Mouse (Mus musculus) CH12.LX (cell line): Measurements from ENCODE around the gene Rasa3. TPM values are rescaled to one million over a fixed set of nuclear protein-coding genes. Genes with fewer than 3 reads are reported as not detected.

Source experiments
- DNase-seq: peaks from one replicate; pipeline ENCODE4 v3.0.0-alpha.2; 2013; ENCODE audit errors: extremely low read depth
- H3K27ac ChIP-seq: 2 replicates; pipeline ENCODE4 v1.5.1; 2012; ENCODE audit warnings: low read depth, mild to moderate bottlenecking, control low read depth, moderate library complexity; ENCODE audit not compliant: insufficient read depth
- H3K27me3 ChIP-seq: replicated peaks from 2 replicates; pipeline ENCODE3; 2012; ENCODE audit warnings: inconsistent platforms
- H3K36me3 ChIP-seq, 2 experiments: replicated peaks in 1 of 2; 2 replicates each; pipeline versions ENCODE3 to v1.6.1; 2012; ENCODE audit warnings: inconsistent platforms in 1 of 2, low read length in 1 of 2, mild to moderate bottlenecking in 1 of 2, mixed read lengths in 1 of 2, moderate library complexity in 1 of 2; ENCODE audit not compliant: control insufficient read depth in 1 of 2, insufficient read depth in 1 of 2
- H3K4me1 ChIP-seq, 2 experiments: 2 replicates each; pipeline ENCODE4 v1.6.1; 2012; ENCODE audit warnings: inconsistent platforms in 1 of 2, moderate library complexity in 1 of 2; ENCODE audit not compliant: insufficient read depth in 2 of 2, control insufficient read depth in 1 of 2
- H3K4me2 ChIP-seq: 2 replicates; pipeline ENCODE4 v1.6.1; 2012; ENCODE audit warnings: low read depth, mild to moderate bottlenecking, control low read depth; ENCODE audit not compliant: poor library complexity, insufficient read depth, severe bottlenecking
- H3K4me3 ChIP-seq, 3 experiments: fragments of 150-350 bp in 1 of 3; sonication (generic) in 1 of 3; replicated peaks in 1 of 3; 2 replicates each; pipeline versions ENCODE3 to v1.5.1; 2011 to 2012; ENCODE audit warnings: low read depth in 2 of 3, low read length in 2 of 3, mild to moderate bottlenecking in 2 of 3, moderate library complexity in 2 of 3, control low read depth in 1 of 3, improper control_type of control experiment in 1 of 3, inconsistent platforms in 1 of 3, mixed read lengths in 1 of 3; ENCODE audit not compliant: poor library complexity in 1 of 3
- H3K79me2 ChIP-seq: replicated peaks from 2 replicates; pipeline ENCODE4 v1.6.1; 2012; ENCODE audit warnings: mild to moderate bottlenecking, moderate library complexity; ENCODE audit not compliant: control insufficient read depth, poor library complexity, insufficient read depth, severe bottlenecking; ENCODE audit errors: extremely low read depth
- H3K9ac ChIP-seq: 2 replicates; pipeline ENCODE4 v1.6.1; 2012; ENCODE audit warnings: low read depth, mild to moderate bottlenecking, control low read depth, moderate library complexity; ENCODE audit not compliant: insufficient read depth
- H3K9me3 ChIP-seq: replicated peaks from 2 replicates; pipeline ENCODE3; 2012; ENCODE audit warnings: low read length, inconsistent platforms, mixed read lengths
- CHD1 ChIP-seq: IDR thresholded peaks from 2 replicates; pipeline ENCODE4 v1.6.1; 2012; ENCODE audit warnings: low read depth, low read length, improper control_type of control experiment, inconsistent platforms
- E2F4 ChIP-seq: IDR thresholded peaks from 2 replicates; pipeline ENCODE4 v1.6.1; 2011; ENCODE audit warnings: low read depth, low read length, improper control_type of control experiment; ENCODE audit not compliant: insufficient replicate concordance
- ELF1 ChIP-seq: IDR thresholded peaks from 2 replicates; pipeline ENCODE4 v1.6.1; 2014; ENCODE audit warnings: low read depth, mild to moderate bottlenecking, inconsistent platforms, low read length, improper control_type of control experiment
- EP300 ChIP-seq: IDR thresholded peaks from 2 replicates; pipeline ENCODE4 v1.6.1; 2011; ENCODE audit warnings: low read length, improper control_type of control experiment
- GABPA ChIP-seq: IDR thresholded peaks from 2 replicates; pipeline ENCODE4 v1.6.1; 2012; ENCODE audit warnings: low read depth, low read length, improper control_type of control experiment, inconsistent platforms; ENCODE audit not compliant: insufficient replicate concordance
- HCFC1 ChIP-seq: IDR thresholded peaks from 2 replicates; pipeline ENCODE4 v1.6.1; 2012; ENCODE audit warnings: low read depth, mild to moderate bottlenecking, inconsistent platforms, low read length, improper control_type of control experiment
- JUND ChIP-seq: conservative IDR thresholded peaks from 2 replicates; pipeline ENCODE4 v1.6.1; 2011; ENCODE audit warnings: low read depth, low read length, improper control_type of control experiment
- KAT2A ChIP-seq: IDR thresholded peaks from 2 replicates; pipeline ENCODE4 v1.6.1; 2012; ENCODE audit warnings: low read length, improper control_type of control experiment, inconsistent platforms; ENCODE audit not compliant: insufficient replicate concordance
- MAX ChIP-seq: IDR thresholded peaks from 2 replicates; pipeline ENCODE4 v1.6.1; 2011; ENCODE audit warnings: low read length, improper control_type of control experiment
- MAZ ChIP-seq: IDR thresholded peaks from 2 replicates; pipeline ENCODE4 v1.6.1; 2012; ENCODE audit warnings: low read depth, mild to moderate bottlenecking, inconsistent platforms, low read length, improper control_type of control experiment, moderate library complexity
- MXI1 ChIP-seq: IDR thresholded peaks from 2 replicates; pipeline ENCODE4 v1.6.1; 2011; ENCODE audit warnings: mild to moderate bottlenecking, low read depth, low read length, improper control_type of control experiment
- MYC ChIP-seq: IDR thresholded peaks from 2 replicates; pipeline ENCODE4 v1.6.1; 2011; ENCODE audit warnings: low read depth, mild to moderate bottlenecking, improper control_type of control experiment, low read length
- PAX5 ChIP-seq: IDR thresholded peaks from 2 replicates; pipeline ENCODE4 v1.6.1; 2012; ENCODE audit warnings: low read length, inconsistent platforms, mixed read lengths
- POLR2AphosphoS2 ChIP-seq: IDR thresholded peaks from 2 replicates; pipeline ENCODE4 v1.6.1; 2011; ENCODE audit warnings: low read depth, low read length, improper control_type of control experiment
- RAD21 ChIP-seq: IDR thresholded peaks from 2 replicates; pipeline ENCODE4 v1.6.1; 2011; ENCODE audit warnings: low read depth, mild to moderate bottlenecking, low read length, improper control_type of control experiment, moderate library complexity
- SMC3 ChIP-seq: IDR thresholded peaks from 2 replicates; pipeline ENCODE4 v1.6.1; 2011; ENCODE audit warnings: low read depth, low read length, improper control_type of control experiment
- TBP ChIP-seq: conservative IDR thresholded peaks from 2 replicates; pipeline ENCODE4 v1.6.1; 2011; ENCODE audit warnings: low read depth, low read length, improper control_type of control experiment
- UBTF ChIP-seq: IDR thresholded peaks from 2 replicates; pipeline ENCODE4 v1.6.1; 2012; ENCODE audit warnings: low read depth, mild to moderate bottlenecking, inconsistent platforms, low read length, improper control_type of control experiment, moderate library complexity
- USF1 ChIP-seq: IDR thresholded peaks from 2 replicates; pipeline ENCODE4 v1.6.1; 2014; ENCODE audit warnings: low read depth, mild to moderate bottlenecking, inconsistent platforms, low read length, improper control_type of control experiment
- USF2 ChIP-seq: conservative IDR thresholded peaks from 2 replicates; pipeline ENCODE4 v1.6.1; 2011; ENCODE audit warnings: low read depth, low read length, improper control_type of control experiment
- ZC3H11A ChIP-seq: IDR thresholded peaks from 2 replicates; pipeline ENCODE4 v1.6.1; 2012; ENCODE audit warnings: low read depth, mild to moderate bottlenecking, inconsistent platforms, low read length, improper control_type of control experiment
- ZKSCAN1 ChIP-seq: IDR thresholded peaks from 2 replicates; pipeline ENCODE4 v1.6.1; 2012; ENCODE audit warnings: low read depth, inconsistent platforms, low read length, improper control_type of control experiment, borderline replicate concordance
- ZNF384 ChIP-seq: IDR thresholded peaks from 2 replicates; pipeline ENCODE4 v1.6.1; 2012; ENCODE audit warnings: low read depth, low read length, improper control_type of control experiment, inconsistent platforms
- dilution Hi-C: fragments of 300-500 bp; cut with MboI; formaldehyde crosslinking; loops from 2 replicates; pipeline ENCODE4 v1.14.3; 2020; ENCODE audit warnings: low sequenced_read_pairs; ENCODE audit not compliant: extremely low pct_unique_long_range_greater_than_20kb, extremely low pct_ligation_motif_present
- in situ Hi-C: fragments of 300-500 bp; cut with MboI; formaldehyde crosslinking; loops from 3 replicates; pipeline ENCODE4 v1.14.3; 2019; ENCODE audit warnings: low sequenced_read_pairs, low pct_ligation_motif_present, low pct_unique_long_range_greater_than_20kb, mixed read lengths
- polyA plus RNA-seq: library from polyadenylated mRNA; unstranded; fragments of >175 nt; gene quantifications from 2 replicates; pipeline ENCODE4 v1.2.1, GENCODE M21; 2012; ENCODE audit warnings: low read depth; ENCODE audit not compliant: insufficient read length
- total RNA-seq, 2 experiments: library from RNA; depleted of rRNA; stranded (reverse); fragments of 300-350 nt in 1 of 2; fragments of >200 nt in 1 of 2; gene quantifications; 2 replicates each; pipeline ENCODE4 v1.2.3; 2012 to 2014

The Rasa3 gene
- total and polyA plus RNA-seq, 3 experiments, result 12.8 to 28.5 (median 13.6) TPM

- no peaks in the 10 kb centered on the region for H3K79me2 ChIP-seq
- H3K4me1 ChIP-seq, result peaks cover 0 to 5% of the 10 kb centered on the region in 2 experiments; a peak in 1 of 4 replicates
- no peak for DNase-seq
- H3K36me3 ChIP-seq, result peaks cover 0 to 55% of the 10 kb centered on the region in 2 experiments
- H3K27ac ChIP-seq, result no peak overlapping the region
- TF ChIP-seq ZC3H11A (no peak), MAZ (no peak), POLR2AphosphoS2 (no peak), UBTF (no peak), PAX5 (no peak), TBP (no peak), MAX (no peak), GABPA (no peak), USF2 (no peak), ELF1 (no peak), USF1 (no peak), E2F4 (no peak), MXI1 (no peak), SMC3 (no peak), CHD1 (no peak), MYC (no peak), ZNF384 (no peak), ZKSCAN1 (no peak), KAT2A (no peak)
- H3K9me3 ChIP-seq, result no peaks in the 10 kb centered on the region
- no peaks in the 10 kb centered on the region for H3K27me3 ChIP-seq
- in situ Hi-C loops (no loop called here), dilution Hi-C loops (no loop called here)
- H3K9ac ChIP-seq, result no peak overlapping the region
- H3K4me2 ChIP-seq, result no peak overlapping the region
- H3K4me3 ChIP-seq, result no peak overlapping the region
Observed at GRCm38 (mm10) chr8:13665538-13665937, 11.9 kb downstream of the Rasa3 start.

DNA sequence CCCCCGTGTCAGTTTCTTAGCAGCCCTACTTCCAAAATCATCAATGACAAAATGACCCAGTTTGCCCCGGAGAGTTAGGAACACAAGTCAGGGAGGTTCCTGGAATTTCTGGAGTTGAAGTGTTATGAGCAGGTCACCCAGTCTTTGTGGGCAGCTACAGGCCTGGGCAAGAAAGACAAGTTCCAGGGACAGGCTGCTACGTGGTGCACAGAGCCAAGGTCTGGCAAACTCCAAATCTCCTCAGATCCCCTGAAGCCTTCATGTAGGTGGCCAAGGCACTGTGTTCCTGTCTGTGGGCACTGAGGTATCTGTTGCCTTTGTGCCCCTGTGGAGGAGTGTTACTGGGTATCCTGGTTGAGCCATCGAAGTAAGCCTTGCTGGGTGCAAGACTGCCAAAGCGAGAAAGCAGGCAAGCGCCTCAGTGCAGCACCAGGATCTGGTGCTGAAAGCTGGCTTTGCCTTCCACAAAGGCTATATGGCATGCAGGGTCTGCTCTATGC, 12.6 kb downstream of the Rasa3 start:
- Histone ChIP-seq H3K27ac (no peak overlapping the region), H3K27me3 (no peaks in the 10 kb centered on the region), H3K36me3 (peaks cover 0 to 50% of the 10 kb centered on the region in 2 experiments), H3K79me2 (no peaks in the 10 kb centered on the region), H3K4me1 (peaks cover 0 to 9% of the 10 kb centered on the region in 2 experiments; a peak in 1 of 4 replicates), H3K9me3 (no peaks in the 10 kb centered on the region), H3K4me3 (no peak overlapping the region), H3K4me2 (no peak overlapping the region), H3K9ac (no peak overlapping the region)
- no peak for DNase-seq
- dilution Hi-C loops (no loop called here), in situ Hi-C loops (no loop called here)
- no peak for TF ChIP-seq POLR2AphosphoS2
- no peak for TF ChIP-seq TBP
- TF ChIP-seq USF2, result no peak
- TF ChIP-seq JUND, result no peak
- TF ChIP-seq GABPA, result no peak
- TF ChIP-seq MAZ, result no peak
- no peak for TF ChIP-seq RAD21
- TF ChIP-seq EP300, result no peak
- no peak for TF ChIP-seq HCFC1
